Mouse (Mus musculus) monocyte, adult 5-6 weeks (primary cell): Measurements from ENCODE around the gene Acbd6. TPM values are rescaled to one million over a fixed set of nuclear protein-coding genes. Genes with fewer than 3 reads are reported as not detected.

Experiments
- total RNA-seq: library from RNA; stranded (forward); fragments of 200-1000, 200-491, 200-594 nt; gene quantifications from 3 replicates; pipeline ENCODE4 v1.2.3, GENCODE M21; 2017

Gene Acbd6
- total RNA-seq, 1 experiment from 2014 or later: 22.0 TPM

Other genes with a start within 250 kb of the Acbd6 start
- 42.1 to 64.1 TPM (median 60.5 TPM) in 3 replicates for gene Xpr1, start 140.7 kb upstream of the Acbd6 start, total RNA-seq
- not detected in 3 replicates for gene Lhx4, start 193.6 kb downstream of the Acbd6 start, total RNA-seq